Mouse (Mus musculus) urinary bladder, postnatal 36 days (tissue): ENCODE results near the gene Map2k7.

Experiments
- DNase-seq, 2 experiments: peaks; one replicate each; pipeline ENCODE4 v3.0.0; 2022; ENCODE audit warnings: low spot score in 2 of 2, mixed read lengths in 1 of 2

Map2k7 gene

GRCm38 (mm10) chr8:4259125-4259804, 20.7 kb downstream of the Map2k7 start, which contains the start of gene Ctxn1:
Gene Ctxn1 (minus strand): TSS chr8:4259274.
- DNase-seq: peak; percentile 89 to 95

DNA sequence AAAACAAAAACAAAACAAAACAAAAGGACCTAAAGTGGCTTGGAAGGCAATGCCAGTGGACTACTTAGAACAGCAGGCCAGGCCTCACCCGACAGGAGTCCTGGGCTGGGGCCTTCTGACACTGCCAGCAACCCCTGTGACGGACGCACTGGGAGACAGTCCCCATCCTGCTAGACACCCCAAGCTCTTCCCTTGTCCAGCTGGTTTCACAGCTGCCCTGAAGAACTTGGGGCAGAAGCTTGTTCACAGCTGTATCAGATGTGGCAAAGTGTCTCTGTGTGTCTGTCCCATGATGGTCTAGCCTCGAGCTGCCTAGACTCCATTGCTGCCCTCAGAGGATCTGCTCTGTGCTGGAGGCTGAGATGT, 21.2 kb downstream of the Map2k7 start:
- no peak for DNase-seq

DNA sequence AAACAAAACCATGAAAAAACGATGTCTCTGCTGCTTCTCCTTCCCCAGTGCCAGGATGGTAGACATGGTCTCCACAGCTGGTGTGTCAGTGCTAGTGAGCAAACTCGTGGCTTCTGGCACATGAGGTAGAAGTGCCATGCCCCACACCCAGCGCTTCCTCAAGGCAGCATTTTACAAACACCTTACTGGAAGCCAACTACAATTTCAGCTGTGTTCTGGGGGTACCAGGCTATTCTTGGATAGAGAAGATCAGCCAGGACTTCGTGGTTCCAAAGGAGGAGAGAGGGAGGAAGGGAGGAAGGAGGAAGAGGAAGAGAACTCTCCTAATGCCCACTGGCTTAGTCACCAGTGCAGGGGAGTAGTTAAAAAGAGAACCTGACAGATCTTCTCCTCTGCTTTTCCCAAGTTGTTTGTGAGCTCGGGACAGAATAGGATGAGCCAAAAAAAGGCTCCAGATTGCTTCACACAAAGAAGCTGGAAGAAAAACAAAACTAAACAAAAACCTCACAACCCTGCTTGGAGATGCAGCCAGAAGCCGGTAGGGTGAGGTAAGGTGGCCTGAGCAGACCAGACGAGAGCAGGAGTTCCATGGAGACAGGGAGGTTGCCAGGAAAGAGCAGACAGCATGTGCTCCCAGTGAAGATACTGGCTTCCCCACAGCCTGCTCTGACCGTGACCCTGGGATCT, 24.7 kb downstream of the Map2k7 start:
- DNase-seq: no peak

GRCm38 (mm10) chr8:4265160-4265914, 26.8 kb downstream of the Map2k7 start:
- DNase-seq: no peak

DNA sequence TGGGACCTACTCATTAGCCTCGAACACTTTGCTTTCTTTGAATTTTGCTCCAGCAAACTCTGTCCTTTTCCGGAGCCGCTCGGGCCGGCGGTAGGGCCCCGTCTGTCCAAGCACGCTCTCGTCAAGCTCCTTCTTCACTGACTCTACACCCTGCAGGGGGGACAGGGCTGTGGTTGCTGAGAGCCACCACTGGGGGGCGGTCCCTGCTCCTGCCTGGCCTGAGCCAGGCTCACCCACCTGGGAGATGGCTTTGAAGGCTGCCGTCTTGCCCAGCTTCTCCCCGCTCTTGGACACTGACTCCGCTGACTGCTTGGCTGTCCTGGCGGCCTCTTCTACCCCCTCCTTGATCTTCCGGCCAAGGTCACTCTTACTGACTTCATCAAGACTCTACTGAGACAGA, 29.1 kb downstream of the Map2k7 start:
- no peak for DNase-seq

GRCm38 (mm10) chr8:4269609-4270008, 31.1 kb downstream of the Map2k7 start:
- no peak for DNase-seq

DNA sequence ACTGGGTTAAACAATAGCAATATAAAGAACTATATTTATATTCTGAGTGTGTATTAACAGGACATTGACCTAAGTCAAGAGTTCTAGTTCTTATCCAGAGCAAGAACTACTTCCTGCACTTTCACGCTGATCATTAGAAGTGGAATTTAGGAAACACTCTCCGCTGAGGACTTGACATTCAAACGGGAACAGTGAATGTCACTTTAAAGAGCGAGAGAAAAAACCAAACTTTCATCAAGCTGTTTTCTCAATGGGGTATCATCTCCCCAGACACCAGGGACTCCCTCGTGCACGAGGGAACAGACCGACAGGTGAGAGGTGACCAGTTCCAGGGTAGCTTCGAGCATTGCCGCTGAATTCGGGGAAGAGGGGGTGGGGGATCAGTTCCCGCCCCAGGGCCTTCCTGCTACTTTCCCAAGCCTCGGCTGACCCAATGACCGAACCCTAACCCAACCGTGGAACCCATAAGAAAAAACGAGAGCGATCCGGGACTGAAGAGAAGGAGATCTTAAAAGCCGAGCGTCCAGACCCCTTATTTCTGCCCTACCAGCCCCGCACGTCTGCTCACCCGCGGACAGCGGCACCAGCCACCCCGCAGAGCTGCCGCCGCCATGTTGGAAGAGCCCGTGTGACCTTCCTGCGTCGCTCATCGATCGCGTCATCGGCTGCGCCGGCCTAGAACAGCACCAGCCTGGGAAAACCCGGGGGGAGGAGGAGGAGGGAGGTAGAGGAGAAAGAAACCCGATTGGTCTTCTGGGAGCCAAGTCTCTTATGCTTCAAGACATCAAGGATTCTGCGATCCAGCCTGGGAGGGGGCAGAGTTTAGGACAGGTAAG, 37.0 kb downstream of the Map2k7 start, which contains the start of gene Timm44:
Timm44 (minus strand) TSS at position 639 of the 836 bp plus-strand sequence.
- peak; percentile 87 to 92 for DNase-seq

DNA sequence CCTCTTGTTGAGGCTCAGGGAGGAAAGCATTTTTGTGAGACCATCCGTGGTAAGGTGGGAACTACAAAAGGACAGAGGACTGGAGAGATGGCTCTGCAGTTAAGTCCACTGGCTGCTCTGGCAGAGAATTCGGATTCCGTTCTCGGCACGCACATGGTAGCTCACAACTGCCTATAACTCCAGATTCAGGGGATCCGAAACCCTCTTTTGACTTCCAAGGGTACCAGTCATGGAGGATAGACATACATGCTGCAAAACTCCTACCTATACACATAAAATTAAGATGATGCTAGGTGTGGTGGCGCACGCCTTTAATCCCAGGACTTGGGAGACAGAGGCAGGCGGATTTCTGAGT, 37.5 kb downstream of the Map2k7 start:
- DNase-seq: no peak

DNA sequence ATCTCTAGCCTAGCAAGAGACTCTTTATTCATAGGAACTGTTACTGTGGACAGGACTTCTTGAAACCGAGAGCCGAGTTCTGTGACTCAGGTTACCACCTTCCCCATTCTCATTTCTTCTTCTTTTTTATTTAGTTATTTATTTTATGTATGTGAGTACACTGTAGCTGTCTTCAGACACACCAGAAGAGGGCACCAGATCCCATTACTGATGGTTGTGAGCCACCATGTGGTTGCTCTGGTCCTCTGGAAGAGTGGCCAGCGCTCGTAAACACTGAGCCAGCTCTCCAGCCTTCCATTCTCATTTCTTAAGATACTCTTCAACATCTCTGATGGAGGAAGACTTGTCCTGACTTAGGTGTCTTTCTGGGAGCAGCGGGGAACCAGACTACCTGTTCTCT, 54.2 kb downstream of the Map2k7 start:
- no peak for DNase-seq
